Mouse (Mus musculus): ENCODE data around the gene Arsk. TPM values are rescaled to one million over a fixed set of nuclear protein-coding genes. Genes with fewer than 3 reads are reported as not detected.

Arsk gene
- 17.6 TPM for polyA plus RNA-seq (2014; fragmentation: Illumina TruSeq; extraction: RNeasy Lipid Tissue Mini Kit (QIAGEN cat#74804); ENCODE audit: low read depth, low replicate concordance)

DNA sequence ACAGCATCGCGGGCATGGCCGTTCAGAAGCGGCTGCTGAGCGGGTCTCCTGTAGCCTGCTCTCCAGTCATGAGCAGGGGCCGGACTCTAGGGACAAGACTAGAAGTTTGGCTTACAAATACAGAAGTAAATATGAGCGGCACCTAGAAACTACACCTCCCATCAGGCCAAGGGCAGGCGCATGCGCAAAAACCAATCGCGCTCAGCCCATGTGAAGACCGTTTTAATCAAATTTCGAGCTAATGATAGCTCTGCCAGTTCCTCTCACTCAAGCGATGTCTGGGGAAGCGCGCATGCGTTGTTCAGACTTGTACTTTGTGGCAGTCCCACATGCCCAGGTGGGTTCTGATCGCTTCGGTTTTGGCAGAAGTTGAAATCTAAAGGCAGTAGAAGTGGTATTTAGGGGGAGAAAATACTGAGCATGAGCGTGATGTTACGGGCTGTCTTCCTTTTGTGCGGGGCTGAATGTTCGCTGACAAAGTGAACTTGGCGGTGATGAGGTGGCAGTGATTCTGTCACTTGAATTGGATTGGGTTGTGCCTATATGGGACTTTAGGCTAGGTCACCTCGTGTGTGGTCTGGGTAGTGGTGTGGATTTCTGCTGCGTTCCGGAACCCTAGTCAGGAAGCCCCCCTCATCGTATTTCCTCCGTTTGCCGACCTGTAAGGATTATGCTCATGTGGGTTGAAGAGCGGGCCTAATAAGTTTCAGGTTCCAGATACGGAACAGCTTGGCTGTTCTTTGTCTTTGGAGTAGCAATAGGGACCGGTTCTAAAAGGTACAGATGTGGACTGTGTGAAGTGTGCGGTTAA lies at the start of gene Arsk, which contains the start of gene Ttc37:
Arsk (minus strand) TSS at position 168 of the 811 bp plus-strand sequence.
Ttc37 (plus strand) TSS at position 242 of the 811 bp plus-strand sequence.

DNA sequence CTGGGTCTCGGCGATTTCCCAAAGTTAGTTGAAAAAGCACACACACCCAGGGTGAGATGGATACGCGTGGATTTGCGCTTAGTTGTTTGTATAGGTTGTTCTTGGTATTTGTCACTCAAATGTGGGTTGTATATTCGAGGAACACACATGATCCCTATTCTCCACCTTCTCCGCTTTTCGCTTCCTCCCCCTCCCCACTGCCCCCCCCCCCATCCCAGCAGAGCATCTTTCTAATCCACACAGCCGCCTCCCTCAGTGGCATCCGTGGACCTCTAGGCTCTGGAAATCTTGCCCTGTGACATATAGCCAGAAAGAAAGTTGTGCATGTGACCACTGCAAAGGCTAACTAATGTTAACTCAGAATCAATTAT lies 41.6 kb downstream of the Arsk start, which contains the start of gene Gpr150:
Gpr150 (minus strand) TSS at position 101 of the 371 bp plus-strand sequence.

DNA sequence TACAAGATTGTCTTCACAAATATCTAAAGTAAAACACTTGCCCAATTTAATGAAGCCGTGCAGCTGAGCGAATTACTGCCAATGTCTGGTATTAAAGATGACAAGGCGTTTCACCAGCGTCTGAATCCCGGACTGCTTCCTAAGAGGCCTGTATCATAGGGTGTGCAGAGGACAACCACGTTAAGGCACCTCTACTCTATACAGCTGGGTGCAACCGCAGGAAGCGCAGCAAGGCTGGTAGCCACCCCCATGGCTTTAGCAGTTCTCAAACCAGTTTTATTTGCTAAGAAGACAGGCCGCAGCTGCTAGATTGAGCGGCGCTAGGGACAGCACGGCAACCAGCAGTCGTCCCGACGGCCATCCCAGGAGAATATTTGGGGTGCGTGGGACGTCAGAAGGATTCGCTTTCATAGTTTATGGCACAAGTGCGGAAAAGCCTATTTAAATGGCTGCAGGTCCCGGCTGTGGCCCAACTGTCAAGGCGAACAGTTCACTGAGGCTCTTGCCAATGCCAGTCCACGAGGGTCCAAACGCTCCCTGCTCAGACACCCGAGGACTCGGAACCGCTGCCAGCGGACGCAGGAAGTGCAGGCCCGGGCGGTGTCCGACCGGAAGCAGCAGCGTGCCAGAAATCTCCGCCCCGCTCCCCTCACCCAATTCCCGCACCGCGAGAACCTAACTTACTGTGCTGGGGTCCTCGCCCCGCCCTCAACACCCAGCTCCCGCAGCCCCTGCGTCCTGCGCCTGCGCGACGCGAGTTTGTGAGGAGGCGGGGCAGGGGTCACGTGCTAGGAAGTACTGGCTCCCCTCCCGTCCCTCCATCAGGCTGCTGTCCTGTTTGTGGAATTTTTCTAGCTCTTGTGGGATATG lies 80.3 kb downstream of the Arsk start, which contains the start of gene Rfesd:
Rfesd (minus strand) TSS at position 746 of the 870 bp plus-strand sequence.

Other genes starting within 250 kb of the Arsk start
- gene Rhobtb3, start 154.7 kb downstream of the Arsk start, polyA plus RNA-seq (2014; fragmentation: Illumina TruSeq; extraction: RNeasy Lipid Tissue Mini Kit (QIAGEN cat#74804); ENCODE audit: low read depth, low replicate concordance), result 6.0 TPM
- not detected for gene Spata9, start 131.5 kb downstream of the Arsk start, polyA plus RNA-seq (2014; fragmentation: Illumina TruSeq; extraction: RNeasy Lipid Tissue Mini Kit (QIAGEN cat#74804); ENCODE audit: low read depth, low replicate concordance)
- 55.5 TPM for gene Rfesd, start 79.9 kb downstream of the Arsk start, polyA plus RNA-seq (2014; fragmentation: Illumina TruSeq; extraction: RNeasy Lipid Tissue Mini Kit (QIAGEN cat#74804); ENCODE audit: low read depth, low replicate concordance)
- gene Gpr150, start 41.7 kb downstream of the Arsk start, polyA plus RNA-seq (2014; fragmentation: Illumina TruSeq; extraction: RNeasy Lipid Tissue Mini Kit (QIAGEN cat#74804); ENCODE audit: low read depth, low replicate concordance), result not detected
- 11.8 TPM for gene Ttc37, start 74 bp upstream of the Arsk start, polyA plus RNA-seq (2014; fragmentation: Illumina TruSeq; extraction: RNeasy Lipid Tissue Mini Kit (QIAGEN cat#74804); ENCODE audit: low read depth, low replicate concordance)
- not detected for gene Fam81b, start 206.4 kb upstream of the Arsk start, polyA plus RNA-seq (2014; fragmentation: Illumina TruSeq; extraction: RNeasy Lipid Tissue Mini Kit (QIAGEN cat#74804); ENCODE audit: low read depth, low replicate concordance)